Mouse (Mus musculus) thymus, adult 2 months (tissue): ENCODE measurements at regions not wholly inside any gene's neighbourhood (a gene's known extent, or its start where the extent isn't known, plus 50 kb on each side); places are given as distances from the start of the nearest gene placed in this dataset.

Source experiments
- DNase-seq: peaks from one replicate; pipeline ENCODE4 v3.0.0; 2021
- H3K27ac ChIP-seq: fragments of 200-500 bp; 2 replicates; pipeline ENCODE4 v1.5.1; 2012; ENCODE audit warnings: low read length, control low read depth; ENCODE audit not compliant: control insufficient read depth, insufficient read depth
- H3K27me3 ChIP-seq: fragments of 200-500 bp; 2 replicates; pipeline ENCODE4 v1.6.1; 2012; ENCODE audit warnings: mild to moderate bottlenecking, low read length, moderate library complexity, mixed read lengths; ENCODE audit not compliant: control insufficient read depth, insufficient read depth
- H3K36me3 ChIP-seq: fragments of 200-500 bp; 2 replicates; pipeline ENCODE4 v1.6.1; 2012; ENCODE audit warnings: mild to moderate bottlenecking, low read length, moderate library complexity; ENCODE audit not compliant: control insufficient read depth, insufficient read depth
- H3K4me1 ChIP-seq: fragments of 200-500 bp; replicated peaks from 2 replicates; pipeline ENCODE4 v1.6.1; 2012; ENCODE audit warnings: low read length; ENCODE audit not compliant: control insufficient read depth, insufficient read depth
- H3K4me3 ChIP-seq: fragments of 200-500 bp; 2 replicates; pipeline ENCODE4 v1.5.1; 2012; ENCODE audit warnings: mild to moderate bottlenecking, low read length, control low read depth, moderate library complexity; ENCODE audit not compliant: control insufficient read depth, insufficient read depth
- CTCF ChIP-seq: fragments of 200-500 bp; IDR thresholded peaks from 2 replicates; pipeline ENCODE4 v1.5.1; 2012; ENCODE audit warnings: mild to moderate bottlenecking, control low read depth, low read length, moderate library complexity, borderline replicate concordance; ENCODE audit not compliant: control insufficient read depth, poor library complexity, insufficient read depth; ENCODE audit errors: extremely low read depth
- POLR2A ChIP-seq: fragments of 200-500 bp; IDR thresholded peaks from 2 replicates; pipeline ENCODE4 v1.6.1; 2012; ENCODE audit warnings: mild to moderate bottlenecking, low read length, control low read depth, moderate library complexity; ENCODE audit not compliant: control insufficient read depth, poor library complexity, insufficient read depth; ENCODE audit errors: extremely low read depth
- WGBS: fragments of 180-500 bp; shearing (Covaris S2); methylation state at CpG from one replicate; pipeline ENCODE4 v1.1.7; 2018; 5-methylcytosine and 5-hydroxymethylcytosine counted together

- H3K4me3 ChIP-seq = no peak overlapping the region
- TF ChIP-seq CTCF (no peak), POLR2A (no peak)
- DNase-seq = no peak
- no peaks in the 10 kb centered on the region for H3K4me1 ChIP-seq
- 7% methylated on average over 6 of the region's 6 CpGs for WGBS
- no peaks in the 10 kb centered on the region for H3K27me3 ChIP-seq
- no peaks in the 10 kb centered on the region for H3K36me3 ChIP-seq
- H3K27ac ChIP-seq = no peak overlapping the region
Observed at GRCm38 (mm10) chr5:46488140-46488942, 630.9 kb upstream of the Lcorl start.

- Histone ChIP-seq H3K27me3 (no peaks in the 10 kb centered on the region), H3K27ac (no peak overlapping the region)
Observed at GRCm38 (mm10) chr5:46486740-46487326, 629.4 kb upstream of the Lcorl start.

GRCm38 (mm10) chr5:46456356-46456755, 598.9 kb upstream of the Lcorl start:
- DNase-seq = no peak
- H3K4me3 ChIP-seq = no peak overlapping the region
- no peak for TF ChIP-seq CTCF
- TF ChIP-seq POLR2A = no peak
- no peaks in the 10 kb centered on the region for H3K36me3 ChIP-seq
- H3K27ac ChIP-seq = no peak overlapping the region
- no peaks in the 10 kb centered on the region for H3K27me3 ChIP-seq
- H3K4me1 ChIP-seq = no peaks in the 10 kb centered on the region
- 88% methylated on average over 3 of the region's 3 CpGs for WGBS

More at GRCm38 (mm10) chr5:46486740-46487326, 629.4 kb upstream of the Lcorl start:
- Histone ChIP-seq H3K36me3 (no peaks in the 10 kb centered on the region), H3K4me3 (no peak overlapping the region), H3K4me1 (no peaks in the 10 kb centered on the region)
- 63% methylated on average over 1 of the region's 1 CpGs for WGBS
- no peak for TF ChIP-seq CTCF
- no peak for TF ChIP-seq POLR2A
- DNase-seq = no peak

- Histone ChIP-seq H3K36me3 (no peaks in the 10 kb centered on the region), H3K4me3 (no peak overlapping the region), H3K27me3 (no peaks in the 10 kb centered on the region), H3K27ac (no peak overlapping the region), H3K4me1 (no peaks in the 10 kb centered on the region)
- DNase-seq = no peak
- TF ChIP-seq CTCF (no peak), POLR2A (no peak)
- 80% methylated on average over 4 of the region's 4 CpGs for WGBS
Observed at GRCm38 (mm10) chr5:46448274-46448673, 590.9 kb upstream of the Lcorl start.

- H3K27ac ChIP-seq = no peak overlapping the region
- WGBS = 53% methylated on average over 3 of the region's 3 CpGs
- TF ChIP-seq CTCF (no peak), POLR2A (no peak)
Observed at GRCm38 (mm10) chr5:46445844-46446243, 588.4 kb upstream of the Lcorl start.

GRCm38 (mm10) chr5:46445122-46445521, 587.7 kb upstream of the Lcorl start:
- DNase-seq = no peak
- WGBS = 90% methylated on average over 7 of the region's 7 CpGs
- TF ChIP-seq POLR2A = no peak
- TF ChIP-seq CTCF = no peak

More at GRCm38 (mm10) chr5:46445844-46446243, 588.4 kb upstream of the Lcorl start:
- Histone ChIP-seq H3K27me3 (no peaks in the 10 kb centered on the region), H3K4me1 (no peaks in the 10 kb centered on the region), H3K4me3 (no peak overlapping the region), H3K36me3 (no peaks in the 10 kb centered on the region)
- DNase-seq = no peak

GRCm38 (mm10) chr5:46443805-46444340, 586.5 kb upstream of the Lcorl start:
- Histone ChIP-seq H3K4me1 (no peaks in the 10 kb centered on the region), H3K27ac (no peak overlapping the region), H3K36me3 (no peaks in the 10 kb centered on the region), H3K4me3 (no peak overlapping the region), H3K27me3 (no peaks in the 10 kb centered on the region)
- WGBS = 19% methylated on average over 12 of the region's 12 CpGs
- TF ChIP-seq CTCF = no peak
- TF ChIP-seq POLR2A = no peak
- DNase-seq = no peak

More at GRCm38 (mm10) chr5:46445122-46445521, 587.7 kb upstream of the Lcorl start:
- no peak overlapping the region for H3K27ac ChIP-seq
- H3K4me3 ChIP-seq = no peak overlapping the region
- no peaks in the 10 kb centered on the region for H3K4me1 ChIP-seq
- no peaks in the 10 kb centered on the region for H3K27me3 ChIP-seq
- no peaks in the 10 kb centered on the region for H3K36me3 ChIP-seq
